9 mouse cellular contexts compared by ENCODE assay signal in the genomic region with DNA sequence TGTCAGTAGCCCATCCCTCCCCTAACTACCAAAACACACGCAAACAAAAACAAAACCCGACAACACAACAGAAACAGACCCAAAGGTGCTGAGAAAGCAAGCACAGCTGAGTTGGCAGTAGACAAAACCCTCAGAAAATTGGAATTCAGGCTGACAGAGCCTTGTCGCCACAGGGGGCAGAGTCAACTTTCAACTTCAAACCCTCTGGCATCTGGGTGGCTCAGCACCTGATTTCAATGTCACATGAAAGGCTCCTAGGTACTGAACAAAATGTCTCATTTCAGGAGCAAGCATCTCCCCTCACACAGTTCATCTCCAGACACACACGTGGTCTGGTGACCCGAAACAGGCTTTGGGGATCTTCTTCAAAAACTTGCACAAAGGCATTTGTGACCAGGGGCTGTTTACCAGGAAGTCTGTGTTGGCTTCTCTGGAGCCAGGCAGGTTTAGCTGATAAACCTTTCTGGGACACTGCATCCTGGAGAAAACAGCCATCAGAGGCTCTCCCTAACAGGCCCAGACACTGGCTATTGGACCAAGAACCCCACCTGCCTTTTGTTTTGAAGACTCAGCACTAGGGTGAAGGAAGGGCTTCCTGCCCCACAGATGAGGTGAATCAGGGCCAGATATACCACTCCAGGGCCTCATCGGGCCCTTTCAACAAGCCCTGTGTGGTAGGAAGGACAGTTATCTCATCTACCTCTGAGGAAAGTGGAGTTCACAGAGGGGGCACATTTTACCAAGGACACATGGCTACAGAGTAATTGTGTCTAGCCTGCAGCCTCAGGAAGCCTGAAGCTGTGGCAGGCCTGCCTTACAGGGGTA.
DNase-seq lines count a peak whose midpoint lies in the region; ATAC-seq and TF ChIP-seq lines count a peak whose summit lies in the region.
"Had no signal": no experiment of that assay in that cellular context is flagged by ENCODE, and none has a peak within 500 bp of the region (broad histone marks: within the 10 kb centered on the region; RNA-seq: fewer than 3 reads in every experiment).

No protein-coding gene starts in this region.

- H3K79me2 ChIP-seq in heart, adult 2 months (replicated peaks; ENCODE audit: control insufficient read depth, insufficient read depth, low read length), result no peaks in the 10 kb centered on the region

- no peak overlapping the region for H3K4me3 ChIP-seq in heart, adult 2 months
- no peak overlapping the region for H3K4me3 ChIP-seq in thymus, adult 2 months (ENCODE audit: control insufficient read depth, insufficient read depth, low read length)
- H3K4me3 ChIP-seq in midbrain, embryonic 11.5 days (ENCODE audit: low read depth, low read length), result no peak overlapping the region
- H3K4me3 ChIP-seq: limb, embryonic 13.5 days had no signal

- H3K27ac ChIP-seq in heart, adult 2 months, result peak overlapping the region; percentile 29
- H3K27ac ChIP-seq in thymus, adult 2 months (ENCODE audit: control insufficient read depth, insufficient read depth, low read length), result peak overlapping the region; percentile 30
- peak overlapping the region; percentile 60 for H3K27ac ChIP-seq in midbrain, embryonic 11.5 days (ENCODE audit: low read depth, low read length)

- no peak for TF ChIP-seq POLR2A in heart, adult 2 months (IDR thresholded peaks at IDR 0.05; ENCODE audit: insufficient read depth, low read depth, low read length)
- TF ChIP-seq POLR2A in thymus, adult 2 months (IDR thresholded peaks at IDR 0.05; ENCODE audit: control insufficient read depth, extremely low read depth, insufficient read depth, low read length, poor library complexity), result no peak

- H3K36me3 ChIP-seq in heart, adult 2 months (ENCODE audit: control insufficient read depth, insufficient read depth, low read length), result peaks cover 3% of the 10 kb centered on the region
- no peaks in the 10 kb centered on the region for H3K36me3 ChIP-seq in thymus, adult 2 months (ENCODE audit: control insufficient read depth, insufficient read depth, low read length)
- no peaks in the 10 kb centered on the region for H3K36me3 ChIP-seq in midbrain, embryonic 11.5 days (ENCODE audit: control insufficient read depth, insufficient read depth, low read length)
- H3K36me3 ChIP-seq: limb, embryonic 13.5 days had no signal

- peak; percentile 26; the same call in 1 of the 2 replicates for TF ChIP-seq CTCF in heart, adult 2 months (IDR thresholded peaks at IDR 0.05)
- no peak for TF ChIP-seq CTCF in thymus, adult 2 months (IDR thresholded peaks at IDR 0.05; ENCODE audit: borderline replicate concordance, control insufficient read depth, extremely low read depth, insufficient read depth, low read length, poor library complexity)

- intact Hi-C loops in heart, adult 2 months (cut with DNase I), result loop anchor here (5.0 kb wide), 2 partner anchors 258 to 298 kb away; a partner anchor contains a TSS

- H3K9ac ChIP-seq in heart, adult 2 months (ENCODE audit: low read depth, low read length), result no peak overlapping the region
- H3K9ac ChIP-seq in midbrain, embryonic 11.5 days (ENCODE audit: low read length), result peak overlapping the region; percentile 29; the same call in 1 of the 2 replicates
- H3K9ac ChIP-seq: limb, embryonic 13.5 days had no signal

- H3K4me2 ChIP-seq in midbrain, embryonic 11.5 days, result no peak overlapping the region
- H3K4me2 ChIP-seq: limb, embryonic 13.5 days had no signal

- H3K4me1 ChIP-seq in heart, adult 2 months (ENCODE audit: control insufficient read depth, insufficient read depth, low read length), result peaks cover 25% of the 10 kb centered on the region
- peaks cover 37% of the 10 kb centered on the region for H3K4me1 ChIP-seq in thymus, adult 2 months (replicated peaks; ENCODE audit: control insufficient read depth, insufficient read depth, low read length)
- H3K4me1 ChIP-seq in midbrain, embryonic 11.5 days (ENCODE audit: control insufficient read depth, insufficient read depth, low read length), result peaks cover 79% of the 10 kb centered on the region

- no peaks in the 10 kb centered on the region for H3K27me3 ChIP-seq in heart, adult 2 months (ENCODE audit: control insufficient read depth, insufficient read depth, low read length)
- H3K27me3 ChIP-seq in thymus, adult 2 months (ENCODE audit: control insufficient read depth, insufficient read depth, low read length), result no peaks in the 10 kb centered on the region
- H3K27me3 ChIP-seq in midbrain, embryonic 11.5 days (ENCODE audit: control insufficient read depth, insufficient read depth, low read length), result no peaks in the 10 kb centered on the region

- no peak for ATAC-seq in midbrain, embryonic 11.5 days (ENCODE audit: low FRiP score)
- ATAC-seq in frontal cortex, adult (ENCODE audit: low TSS enrichment), result no peak

- no peak for TF ChIP-seq EP300 in heart, adult 2 months (IDR thresholded peaks at IDR 0.05; ENCODE audit: insufficient read depth, low read depth, low read length)

- DNase-seq in heart, adult 2 months, result no peak
- no peak for DNase-seq in heart, adult 9 months (ENCODE audit: low spot score in 2 of 2)
- DNase-seq in thymus, adult 2 months, result peak; percentile 36
- DNase-seq in thymus, adult 18-20 months, result no peak
- DNase-seq in midbrain, embryonic 11.5 days (ENCODE audit: low spot score, missing footprints), result peak; percentile 82
- no peak for DNase-seq in cerebellum, postnatal 10 days
- no peak for DNase-seq in layer of hippocampus, adult 9-10 months (ENCODE audit: low spot score)

- 55% methylated on average over 6 of the region's 6 CpGs for WGBS in heart, adult 2 months
- 39% methylated on average over 6 of the region's 6 CpGs for WGBS in thymus, adult 2 months
- 47% methylated on average over 6 of the region's 6 CpGs for WGBS in midbrain, embryonic 11.5 days

- H3K9me3 ChIP-seq in midbrain, embryonic 11.5 days (ENCODE audit: control insufficient read depth, low read length), result no peaks in the 10 kb centered on the region
- H3K9me3 ChIP-seq: limb, embryonic 13.5 days had no signal

Comparison
In these comparisons a context has a peak if more than half of its experiments do, and no peak if none do; other contexts are left out.
1. DNase-seq: peak in thymus, adult 2 months (single experiment) and midbrain, embryonic 11.5 days (single experiment); none in heart, adult 2 months (0 of 2), heart, adult 9 months (0 of 2), thymus, adult 18-20 months (0 of 2), cerebellum, postnatal 10 days (0 of 2) and layer of hippocampus, adult 9-10 months (single experiment).
2. Peak in every context shown above with its lines, with median percentiles within 50 percentile points of each other: H3K27ac ChIP-seq.